Mouse (Mus musculus): ENCODE measurements around the gene S100g.

DNA sequence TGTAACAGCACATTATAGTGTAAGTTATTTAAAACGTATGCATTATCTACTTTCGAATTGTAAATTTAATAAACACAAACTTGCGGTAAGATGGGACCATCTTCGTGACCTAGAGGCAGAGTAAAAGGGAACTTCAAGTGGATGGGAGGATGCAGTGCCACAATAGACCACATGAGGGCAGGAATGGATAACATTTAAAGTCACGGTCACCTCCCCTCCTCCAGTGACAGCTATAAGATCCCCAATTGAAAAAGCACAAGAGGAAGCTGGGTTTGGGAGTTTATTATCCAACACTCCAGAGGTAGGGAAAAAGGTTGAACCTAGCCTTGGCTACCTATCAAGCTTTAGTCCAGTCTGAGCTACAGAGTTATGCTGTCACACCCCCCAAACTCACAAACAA, 48.7 kb downstream of the S100g start:
- TF ChIP-seq CTCF (IDR thresholded peaks at IDR 0.05; ENCODE audit: borderline replicate concordance, control insufficient read depth, extremely low read depth, insufficient read depth, low read length, poor library complexity) (no peak), POLR2A (IDR thresholded peaks at IDR 0.05; ENCODE audit: control insufficient read depth, extremely low read depth, insufficient read depth, low read length, poor library complexity) (no peak)
